Mouse (Mus musculus) testis, adult 2 months (tissue): ENCODE results near the gene Nisch.

ENCODE experiments used
- CTCF ChIP-seq: fragments of 200-500 bp; IDR thresholded peaks from 2 replicates; pipeline ENCODE4 v1.5.1; 2012; ENCODE audit warnings: low read depth, mild to moderate bottlenecking, inconsistent platforms, low read length, moderate library complexity; ENCODE audit not compliant: control insufficient read depth, insufficient read depth, insufficient replicate concordance
- POLR2A ChIP-seq: fragments of 200-500 bp; IDR thresholded peaks from 2 replicates; pipeline ENCODE4 v1.6.1; 2012; ENCODE audit warnings: low read depth, mild to moderate bottlenecking, inconsistent platforms, low read length, moderate library complexity; ENCODE audit not compliant: control insufficient read depth

- no peak for TF ChIP-seq CTCF
- TF ChIP-seq POLR2A: no peak
Observed at GRCm38 (mm10) chr14:31182786-31183290, 33.9 kb downstream of the Nisch start.
